Mouse (Mus musculus) heart, embryonic 13.5 days (tissue): ENCODE data around the gene Nkx2-5. TPM values are rescaled to one million over a fixed set of nuclear protein-coding genes. Genes with fewer than 3 reads are reported as not detected.

Experiments used
- ATAC-seq: fragments of 200-750 bp; cut with Nextera tagmentation; 2 replicates; pipeline ENCODE4 v1.8.0; 2017; ENCODE audit warnings: moderate TSS enrichment; ENCODE audit not compliant: insufficient number of reproducible peaks, low FRiP score, low TSS enrichment; ENCODE audit errors: extremely low read depth
- H3K27ac ChIP-seq: fragments of 300-500 bp; sonication (generic); replicated peaks from 2 replicates; pipeline ENCODE4 v1.5.1; 2015; ENCODE audit warnings: moderate library complexity, mild to moderate bottlenecking, inconsistent platforms
- H3K27me3 ChIP-seq: fragments of 300-500 bp; sonication (generic); replicated peaks from 2 replicates; pipeline ENCODE4 v1.6.1; 2015; ENCODE audit warnings: mild to moderate bottlenecking, inconsistent platforms
- H3K36me3 ChIP-seq: fragments of 300-500 bp; sonication (generic); 2 replicates; pipeline ENCODE4 v1.6.1; 2015; ENCODE audit warnings: mild to moderate bottlenecking, inconsistent platforms
- H3K4me1 ChIP-seq: fragments of 300-500 bp; sonication (generic); 2 replicates; pipeline ENCODE4 v1.6.1; 2015; ENCODE audit warnings: inconsistent platforms
- H3K4me2 ChIP-seq: fragments of 300-500 bp; sonication (generic); 2 replicates; pipeline ENCODE4 v1.6.1; 2015; ENCODE audit warnings: inconsistent platforms, mild to moderate bottlenecking, moderate library complexity
- H3K4me3 ChIP-seq: fragments of 300-500 bp; sonication (generic); 2 replicates; pipeline ENCODE4 v1.5.1; 2015; ENCODE audit warnings: moderate library complexity, mild to moderate bottlenecking, inconsistent platforms
- H3K9ac ChIP-seq: fragments of 300-500 bp; sonication (generic); 2 replicates; pipeline ENCODE4 v1.6.1; 2015; ENCODE audit warnings: inconsistent platforms, mild to moderate bottlenecking, moderate library complexity
- H3K9me3 ChIP-seq: fragments of 300-500 bp; sonication (generic); 2 replicates; pipeline ENCODE4 v1.6.1; 2016; ENCODE audit warnings: inconsistent platforms
- WGBS: fragments of 180-500 bp; shearing (Covaris S2); methylation state at CpG from one replicate; pipeline ENCODE4 v1.1.7; 2015; ENCODE audit warnings: mixed read lengths; 5-methylcytosine and 5-hydroxymethylcytosine counted together
- polyA plus RNA-seq: library from polyadenylated mRNA; unstranded; fragments of >200 nt; fragmentation: Nextera tagmentation; extraction: Ambion mirVana; gene quantifications from 2 replicates; pipeline ENCODE4 v1.2.1, GENCODE M21; 2015

Nkx2-5 gene
- polyA plus RNA-seq, 1 experiment from 2014 or later, result 136 TPM

- peak overlapping the region; percentile 87 for H3K27ac ChIP-seq
- peaks cover 8% of the 10 kb centered on the region for H3K36me3 ChIP-seq
- H3K9me3 ChIP-seq, result no peaks in the 10 kb centered on the region
- ATAC-seq, result no peak
- H3K4me1 ChIP-seq, result peaks cover 29% of the 10 kb centered on the region
- no peaks in the 10 kb centered on the region for H3K27me3 ChIP-seq
- H3K9ac ChIP-seq, result no peak overlapping the region; the same call in none of the 2 replicates
- WGBS, result 33% methylated on average over 6 of the region's 6 CpGs
- H3K4me2 ChIP-seq, result peak overlapping the region; percentile 30
- H3K4me3 ChIP-seq, result no peak overlapping the region
These were observed 47.3 kb downstream of the Nkx2-5 start for GRCm38 (mm10) chr17:26797379-26798128.

DNA sequence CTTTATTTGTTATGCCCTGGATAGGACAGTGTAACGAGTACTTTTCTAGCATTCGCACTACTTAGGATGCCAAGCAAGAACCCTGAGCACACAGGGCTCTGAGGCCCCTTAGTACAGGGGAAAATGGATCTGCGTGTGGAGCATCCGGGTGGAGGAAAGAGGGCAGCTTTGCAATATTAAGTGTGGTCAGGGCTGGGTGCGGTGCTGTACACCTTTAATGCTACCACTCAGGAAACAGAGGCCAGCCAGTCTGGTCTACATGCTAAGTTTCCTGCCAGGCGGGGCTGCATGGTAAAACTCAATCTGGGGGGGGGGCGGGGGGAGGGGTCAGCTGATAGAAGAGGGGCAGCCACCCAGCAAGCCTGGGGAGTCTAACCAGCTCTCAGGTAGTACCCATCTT is 49.4 kb downstream of the Nkx2-5 start:
- Histone ChIP-seq H3K9ac (no peak overlapping the region), H3K27me3 (no peaks in the 10 kb centered on the region), H3K9me3 (no peaks in the 10 kb centered on the region), H3K4me1 (peaks cover 29% of the 10 kb centered on the region), H3K4me3 (no peak overlapping the region), H3K27ac (0 out of 2 replicates have a peak overlapping the region, but pooled peaks have one; percentile 28), H3K36me3 (peaks cover 30% of the 10 kb centered on the region), H3K4me2 (no peak overlapping the region)
- ATAC-seq, result no peak
- 58% methylated on average over 7 of the region's 7 CpGs for WGBS

DNA sequence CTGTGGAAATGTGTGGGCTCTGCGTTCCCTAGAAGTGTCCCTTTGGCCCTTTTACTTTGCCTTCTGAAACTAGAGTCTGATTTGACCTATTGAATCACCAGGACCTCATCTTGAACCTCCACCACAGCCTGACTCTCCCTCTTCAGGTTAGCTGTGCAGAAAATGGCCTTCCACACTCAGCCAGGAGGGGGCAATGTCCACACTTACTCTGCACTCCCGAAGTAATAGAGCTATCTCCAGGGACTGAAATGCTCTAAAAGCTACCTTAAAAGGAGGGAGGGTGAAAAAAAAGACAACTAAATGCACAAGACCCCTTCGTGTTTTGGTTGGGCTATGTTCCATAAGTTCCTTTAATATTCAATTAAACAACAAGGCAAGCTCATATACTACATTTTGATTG is 50.1 kb downstream of the Nkx2-5 start:
- Histone ChIP-seq H3K27me3 (no peaks in the 10 kb centered on the region), H3K9me3 (no peaks in the 10 kb centered on the region), H3K4me1 (peaks cover 29% of the 10 kb centered on the region), H3K36me3 (peaks cover 36% of the 10 kb centered on the region), H3K9ac (0 out of 2 replicates have a peak overlapping the region, but pooled peaks have one; percentile 14), H3K27ac (0 out of 2 replicates have a peak overlapping the region, but pooled peaks have one; percentile 28), H3K4me3 (no peak overlapping the region), H3K4me2 (no peak overlapping the region)
- 10% methylated on average over 3 of the region's 3 CpGs for WGBS
- no peak for ATAC-seq

DNA sequence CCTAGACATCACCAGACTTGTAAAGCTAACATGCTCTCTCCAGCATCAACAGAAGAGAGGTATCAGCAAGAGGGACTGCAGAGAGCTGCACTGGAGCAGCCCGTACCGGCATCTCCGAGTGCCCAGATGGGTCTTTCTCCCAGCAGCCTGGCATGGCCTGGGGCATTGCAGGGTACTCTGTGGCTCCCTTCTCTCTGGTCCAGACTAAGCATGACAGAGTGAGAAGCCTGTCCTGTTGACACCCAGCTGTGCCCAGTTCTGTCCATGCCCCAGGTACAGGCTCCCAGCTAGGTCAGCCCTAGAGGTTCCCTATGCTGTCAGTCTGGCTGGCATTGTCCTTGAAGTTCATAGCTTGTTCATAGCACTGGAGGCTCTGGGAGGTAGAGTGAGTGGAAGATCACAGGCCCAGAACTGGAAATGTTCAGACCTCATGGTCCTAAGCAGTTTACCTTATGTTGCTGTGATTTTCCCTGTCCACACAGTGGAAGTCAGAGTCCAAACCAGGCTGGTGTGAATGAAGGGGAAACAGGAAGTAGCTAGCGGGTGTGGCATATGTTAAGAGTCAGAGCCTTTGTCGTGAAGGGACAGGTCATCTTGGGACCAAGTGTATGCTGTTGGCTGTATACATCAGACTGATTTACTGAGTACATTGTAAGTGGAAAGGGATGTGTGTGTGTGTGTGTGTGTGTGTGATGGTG is 51.6 kb downstream of the Nkx2-5 start:
- Histone ChIP-seq H3K27ac (no peak overlapping the region), H3K9ac (no peak overlapping the region), H3K27me3 (no peaks in the 10 kb centered on the region), H3K4me2 (no peak overlapping the region), H3K36me3 (peaks cover 52% of the 10 kb centered on the region), H3K4me1 (peaks cover 29% of the 10 kb centered on the region), H3K4me3 (no peak overlapping the region), H3K9me3 (no peaks in the 10 kb centered on the region)
- WGBS, result 73% methylated on average over 5 of the region's 5 CpGs
- ATAC-seq, result no peak

- no peak overlapping the region for H3K4me3 ChIP-seq
- no peaks in the 10 kb centered on the region for H3K9me3 ChIP-seq
- no peaks in the 10 kb centered on the region for H3K27me3 ChIP-seq
- H3K9ac ChIP-seq, result no peak overlapping the region
- H3K4me1 ChIP-seq, result peaks cover 21% of the 10 kb centered on the region
- no peak overlapping the region for H3K27ac ChIP-seq
- no peak overlapping the region for H3K4me2 ChIP-seq
- no peak for ATAC-seq
- peaks cover 61% of the 10 kb centered on the region for H3K36me3 ChIP-seq
- 87% methylated on average over 15 of the region's 15 CpGs for WGBS
These were observed 52.7 kb downstream of the Nkx2-5 start for GRCm38 (mm10) chr17:26792096-26792495.

GRCm38 (mm10) chr17:26791580-26791979 is 53.2 kb downstream of the Nkx2-5 start:
- no peak for ATAC-seq
- Histone ChIP-seq H3K9me3 (no peaks in the 10 kb centered on the region), H3K4me3 (no peak overlapping the region), H3K4me1 (peaks cover 16% of the 10 kb centered on the region), H3K27ac (no peak overlapping the region), H3K9ac (no peak overlapping the region), H3K36me3 (peaks cover 66% of the 10 kb centered on the region), H3K27me3 (no peaks in the 10 kb centered on the region), H3K4me2 (no peak overlapping the region)
- 76% methylated on average over 7 of the region's 7 CpGs for WGBS

- Histone ChIP-seq H3K27me3 (no peaks in the 10 kb centered on the region), H3K4me3 (no peak overlapping the region), H3K9ac (no peak overlapping the region; the same call in 1 of the 2 replicates), H3K4me1 (peaks cover 13% of the 10 kb centered on the region), H3K4me2 (no peak overlapping the region), H3K9me3 (no peaks in the 10 kb centered on the region), H3K36me3 (peaks cover 74% of the 10 kb centered on the region), H3K27ac (no peak overlapping the region)
- 85% methylated on average over 11 of the region's 11 CpGs for WGBS
- no peak for ATAC-seq
These were observed 54.3 kb downstream of the Nkx2-5 start for GRCm38 (mm10) chr17:26790269-26791214.

DNA sequence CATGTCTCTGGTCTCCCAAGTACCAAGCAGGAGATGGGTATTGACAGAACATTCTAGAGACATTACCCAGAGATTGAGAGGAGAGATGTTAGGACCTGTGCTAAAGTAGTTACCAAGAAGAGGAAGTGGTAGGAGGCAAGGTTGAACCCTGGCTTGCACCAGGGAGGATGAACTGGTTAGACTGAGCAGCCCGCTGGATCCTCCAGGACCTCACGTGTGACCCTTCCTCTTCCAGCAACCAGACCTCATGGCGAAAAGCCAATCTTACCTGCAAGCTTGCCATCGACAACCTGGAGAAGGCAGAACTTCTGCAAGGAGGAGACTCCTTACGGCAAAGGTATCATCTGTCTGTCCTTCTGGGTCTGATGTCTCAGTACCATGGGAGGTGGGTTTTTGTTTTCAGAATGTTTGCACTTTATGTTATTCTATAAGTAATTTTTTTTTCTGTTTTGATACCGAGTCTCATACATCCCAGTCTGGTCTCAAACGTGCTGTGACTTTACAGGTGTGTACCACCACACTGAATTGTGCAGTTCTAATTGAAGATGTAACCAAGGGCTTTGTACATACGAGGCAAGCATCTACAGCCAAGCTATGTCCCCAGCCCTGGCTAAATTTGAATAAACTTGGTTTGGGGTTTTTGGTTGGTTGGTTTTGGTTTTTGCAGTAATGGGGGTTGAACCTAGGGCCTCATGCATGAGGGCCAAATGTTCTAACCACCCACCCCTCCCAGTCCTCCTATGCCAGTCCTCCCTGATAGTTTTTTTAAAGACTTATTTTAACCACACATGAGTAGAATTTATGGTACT is 55.1 kb downstream of the Nkx2-5 start:
- no peaks in the 10 kb centered on the region for H3K27me3 ChIP-seq
- no peak for ATAC-seq
- H3K4me2 ChIP-seq, result no peak overlapping the region
- 86% methylated on average over 8 of the region's 8 CpGs for WGBS
- 0 out of 2 replicates have a peak, but pooled peaks cover 5% of the 10 kb centered on the region for H3K4me1 ChIP-seq
- H3K36me3 ChIP-seq, result peaks cover 83% of the 10 kb centered on the region
- H3K9me3 ChIP-seq, result no peaks in the 10 kb centered on the region
- H3K27ac ChIP-seq, result no peak overlapping the region
- no peak overlapping the region for H3K9ac ChIP-seq
- no peak overlapping the region for H3K4me3 ChIP-seq

DNA sequence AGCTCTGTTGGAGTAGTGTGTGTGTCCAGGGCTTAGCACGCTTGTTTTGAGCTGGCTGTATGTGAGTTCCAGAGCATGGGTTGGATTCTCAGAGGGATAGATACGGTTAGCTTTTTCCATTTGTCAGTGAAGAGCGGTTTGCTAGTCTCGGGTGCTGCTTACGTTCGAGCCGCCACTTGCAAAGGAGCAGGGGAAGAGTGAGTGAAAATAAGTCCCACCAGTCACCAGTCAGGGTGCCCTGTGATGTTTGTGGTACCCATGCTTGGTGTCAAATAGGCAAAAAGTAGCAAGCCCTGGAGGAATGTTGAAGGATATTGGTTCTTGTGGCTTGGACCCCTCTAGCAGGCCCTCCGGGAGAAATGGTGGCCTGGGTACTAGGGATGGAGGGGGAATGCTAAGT is 55.8 kb downstream of the Nkx2-5 start:
- no peak overlapping the region for H3K27ac ChIP-seq
- 91% methylated on average over 8 of the region's 8 CpGs for WGBS
- 0 out of 2 replicates have a peak, but pooled peaks cover 5% of the 10 kb centered on the region for H3K4me1 ChIP-seq
- H3K36me3 ChIP-seq, result peaks cover 90% of the 10 kb centered on the region
- H3K9ac ChIP-seq, result no peak overlapping the region
- no peaks in the 10 kb centered on the region for H3K27me3 ChIP-seq
- no peak for ATAC-seq
- no peak overlapping the region for H3K4me3 ChIP-seq
- no peak overlapping the region for H3K4me2 ChIP-seq
- no peaks in the 10 kb centered on the region for H3K9me3 ChIP-seq
